Mouse (Mus musculus) left cerebral cortex, adult 9 months (tissue): ENCODE results near the gene Atp6ap1l.
"Not testable (repeated sequence)": the region's sequence is repeated elsewhere in the genome, so short reads cannot be mapped to it uniquely, and the experiment has no call there.

Experiments
- DNase-seq, 2 experiments: peaks; one replicate each; pipeline ENCODE4 v3.0.0; 2022; ENCODE audit warnings: low spot score in 2 of 2

Atp6ap1l gene

DNA sequence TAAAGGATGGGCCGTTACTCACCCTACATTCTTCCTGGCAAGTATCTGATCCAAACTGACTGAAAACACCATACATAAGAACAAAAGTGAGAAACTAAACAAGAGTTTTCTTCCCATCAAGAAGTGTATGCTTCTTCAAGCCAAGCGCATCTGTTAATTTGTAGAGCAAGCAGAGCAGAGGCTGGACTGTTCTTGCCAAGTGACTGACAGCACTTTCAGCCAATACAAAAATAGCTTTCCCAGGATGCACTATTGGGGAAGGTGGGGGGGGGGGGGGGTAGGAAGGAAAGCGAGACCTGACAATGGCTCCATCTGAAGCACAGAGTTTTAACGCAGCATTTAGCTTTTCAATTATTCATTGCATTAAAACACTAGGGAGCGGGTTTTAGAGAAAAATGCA, at the start of gene Atp6ap1l:
TSS of gene Atp6ap1l (minus strand) at position 180 of the 400 bp plus-strand sequence.
- peak in 1 of 2 experiments; percentile 33 for DNase-seq

DNA sequence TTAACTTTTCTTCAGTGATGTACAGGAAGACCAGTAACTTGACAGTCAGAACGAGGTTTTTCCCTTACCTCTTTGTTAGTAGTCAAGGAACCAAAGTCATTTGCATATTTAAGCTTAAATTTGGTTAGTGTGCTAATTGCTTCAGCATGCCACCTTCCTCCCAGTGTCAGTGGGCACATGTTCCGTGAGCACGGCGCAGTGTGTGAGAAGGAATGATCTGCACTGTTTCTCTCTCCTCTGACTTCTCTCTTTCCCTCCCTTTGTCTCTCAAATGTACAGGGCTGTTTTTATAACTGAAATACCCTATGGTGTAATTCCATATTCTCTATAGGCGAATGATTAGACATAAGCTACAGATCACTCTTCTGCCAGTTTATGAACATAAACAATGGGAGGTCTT, 34.4 kb upstream of the Atp6ap1l start:
- DNase-seq = no peak

DNA sequence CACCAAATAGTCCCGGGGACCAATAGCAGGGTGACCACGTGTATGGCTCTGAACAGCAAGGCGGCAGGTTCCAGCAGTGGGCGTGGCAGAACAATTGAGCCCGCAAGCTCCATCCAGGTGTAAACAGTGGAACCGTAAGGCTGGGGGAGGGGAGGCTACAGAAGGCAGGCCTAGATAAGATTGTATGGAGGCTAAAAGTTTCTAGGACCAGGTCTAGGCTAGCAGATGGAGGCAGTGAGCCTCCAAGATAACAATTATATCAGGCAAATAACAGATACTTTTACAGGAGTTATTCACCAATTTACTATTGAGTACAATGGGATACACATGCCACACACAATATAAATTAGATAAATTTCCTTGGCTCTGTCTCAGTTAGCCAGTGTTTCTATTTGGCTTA, 34.0 kb upstream of the Atp6ap1l start:
- no peak for DNase-seq

DNA sequence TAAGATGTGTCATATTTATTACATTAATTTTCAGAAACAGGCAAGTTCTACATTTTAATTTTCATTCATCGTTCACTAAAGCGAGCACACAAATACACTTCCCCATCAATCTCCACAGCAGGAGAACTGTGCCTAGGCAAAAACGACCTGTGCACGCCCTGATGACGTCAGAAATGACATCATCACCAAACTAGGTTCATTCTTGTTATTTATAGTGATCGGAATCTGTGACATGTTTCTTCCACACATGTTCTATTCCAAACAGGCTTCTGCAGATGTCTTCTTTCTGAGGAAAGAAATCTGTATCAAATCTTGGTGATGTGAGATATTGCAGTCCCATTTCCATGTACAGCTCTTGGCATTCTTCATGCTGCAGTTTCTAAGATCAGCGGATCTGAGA, 30.7 kb upstream of the Atp6ap1l start:
- no peak for DNase-seq

- no peak for DNase-seq
These were observed 28.1 kb upstream of the Atp6ap1l start for GRCm38 (mm10) chr13:90933256-90933655.

DNA sequence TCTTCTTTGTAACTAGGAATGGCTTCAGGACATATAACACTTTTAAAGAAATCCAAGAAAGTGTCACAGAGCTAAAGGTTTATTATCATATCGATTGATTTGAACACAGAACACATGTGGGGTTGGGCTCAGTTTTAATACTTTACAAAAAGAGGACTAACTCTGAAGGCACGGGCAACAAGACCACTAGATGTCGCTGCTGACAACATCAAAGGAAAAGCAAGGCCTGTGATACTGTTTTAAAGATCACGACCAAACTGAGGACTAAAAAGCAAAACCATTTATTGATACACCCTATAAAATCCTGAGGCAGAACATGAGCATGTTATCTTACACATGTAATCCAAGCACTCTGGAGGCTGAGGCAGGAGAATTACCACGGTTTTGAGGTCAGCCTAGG, 24.7 kb upstream of the Atp6ap1l start:
- DNase-seq = peak in 1 of 2 experiments; percentile 88

DNA sequence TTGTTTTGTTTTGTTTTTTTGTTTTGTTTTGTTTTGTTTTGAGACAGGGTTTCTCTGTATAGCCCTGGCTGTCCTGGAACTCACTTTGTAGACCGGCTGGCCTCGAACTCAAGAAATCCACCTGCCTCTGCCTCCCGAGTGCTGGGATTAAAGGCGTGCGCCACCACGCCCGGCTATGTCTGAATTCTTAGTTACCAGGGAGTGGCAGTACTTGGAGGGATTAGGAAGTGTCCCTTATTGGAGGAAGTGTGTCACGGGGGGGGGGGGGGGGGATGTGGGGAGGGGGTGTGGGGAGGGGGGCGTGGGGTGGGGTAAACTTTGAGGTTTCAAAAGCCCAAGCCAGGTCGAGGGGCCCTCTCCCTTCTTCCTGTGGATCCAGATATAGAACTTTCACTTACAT, 23.1 kb upstream of the Atp6ap1l start:
- DNase-seq = not testable (repeated sequence)

- DNase-seq = no peak
These were observed 21.9 kb upstream of the Atp6ap1l start for GRCm38 (mm10) chr13:90926938-90927633.

DNA sequence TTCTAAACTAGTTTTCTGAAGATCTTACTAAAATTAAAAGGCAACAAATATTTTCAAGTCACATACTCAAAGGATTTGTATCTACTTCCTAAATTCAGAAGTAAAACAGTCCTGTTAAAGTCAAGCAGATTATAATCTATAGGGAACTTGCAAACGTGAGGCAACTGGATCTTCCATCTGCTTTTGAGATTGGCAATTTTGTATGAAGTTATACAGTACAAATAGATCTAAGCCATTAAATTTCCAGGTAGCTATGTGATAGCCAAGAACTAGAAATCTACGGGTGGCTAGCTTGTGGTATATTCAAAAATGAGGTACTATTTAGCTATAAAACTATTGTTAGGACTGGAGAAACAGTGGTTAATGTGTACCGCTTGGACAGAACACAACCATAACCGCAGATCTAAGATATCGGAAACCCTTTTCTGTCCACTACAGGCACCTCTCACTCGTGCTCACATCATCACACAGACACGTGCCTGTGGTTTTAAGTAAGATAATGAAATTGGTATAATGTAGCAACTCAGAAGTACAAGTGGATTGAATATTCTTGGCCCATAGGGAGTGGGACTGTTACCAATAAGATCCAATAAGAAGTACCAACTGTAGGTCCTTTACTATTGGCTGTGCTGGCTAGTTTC, 21.1 kb upstream of the Atp6ap1l start:
- DNase-seq = no peak

- DNase-seq = no peak
These were observed 20.0 kb upstream of the Atp6ap1l start for GRCm38 (mm10) chr13:90925191-90925590.

DNA sequence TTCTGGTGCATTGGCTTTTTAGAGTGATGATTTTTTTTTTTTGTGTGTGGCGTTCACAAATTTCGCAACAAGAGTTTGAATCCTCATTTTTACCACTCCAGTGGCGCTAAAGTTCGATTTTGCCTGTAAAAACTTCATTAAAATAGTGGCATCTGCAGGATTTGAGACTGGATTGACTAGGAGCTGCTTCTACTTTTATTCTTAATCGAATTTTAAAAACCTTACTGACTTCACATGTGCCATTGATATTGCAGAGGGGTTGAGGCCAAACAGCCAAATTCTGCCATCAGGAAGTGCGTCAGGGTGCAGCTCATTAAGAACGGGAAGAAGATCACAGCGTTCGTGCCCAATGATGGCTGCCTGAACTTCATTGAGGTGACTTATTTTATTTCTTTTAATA, 18.9 kb upstream of the Atp6ap1l start:
- DNase-seq = no peak

GRCm38 (mm10) chr13:90923617-90924016, 18.5 kb upstream of the Atp6ap1l start:
- not testable (repeated sequence) for DNase-seq

GRCm38 (mm10) chr13:90922751-90923612, 17.8 kb upstream of the Atp6ap1l start, which contains the start of gene Rps23:
TSS of gene Rps23 (plus strand) at chr13:90922958.
- DNase-seq = peak; percentile 68 to 90

GRCm38 (mm10) chr13:90914721-90915120, 9.6 kb upstream of the Atp6ap1l start:
- DNase-seq = no peak

- peak in 1 of 2 experiments; percentile 17 for DNase-seq
These were observed 8.6 kb upstream of the Atp6ap1l start for GRCm38 (mm10) chr13:90913675-90914192.

DNA sequence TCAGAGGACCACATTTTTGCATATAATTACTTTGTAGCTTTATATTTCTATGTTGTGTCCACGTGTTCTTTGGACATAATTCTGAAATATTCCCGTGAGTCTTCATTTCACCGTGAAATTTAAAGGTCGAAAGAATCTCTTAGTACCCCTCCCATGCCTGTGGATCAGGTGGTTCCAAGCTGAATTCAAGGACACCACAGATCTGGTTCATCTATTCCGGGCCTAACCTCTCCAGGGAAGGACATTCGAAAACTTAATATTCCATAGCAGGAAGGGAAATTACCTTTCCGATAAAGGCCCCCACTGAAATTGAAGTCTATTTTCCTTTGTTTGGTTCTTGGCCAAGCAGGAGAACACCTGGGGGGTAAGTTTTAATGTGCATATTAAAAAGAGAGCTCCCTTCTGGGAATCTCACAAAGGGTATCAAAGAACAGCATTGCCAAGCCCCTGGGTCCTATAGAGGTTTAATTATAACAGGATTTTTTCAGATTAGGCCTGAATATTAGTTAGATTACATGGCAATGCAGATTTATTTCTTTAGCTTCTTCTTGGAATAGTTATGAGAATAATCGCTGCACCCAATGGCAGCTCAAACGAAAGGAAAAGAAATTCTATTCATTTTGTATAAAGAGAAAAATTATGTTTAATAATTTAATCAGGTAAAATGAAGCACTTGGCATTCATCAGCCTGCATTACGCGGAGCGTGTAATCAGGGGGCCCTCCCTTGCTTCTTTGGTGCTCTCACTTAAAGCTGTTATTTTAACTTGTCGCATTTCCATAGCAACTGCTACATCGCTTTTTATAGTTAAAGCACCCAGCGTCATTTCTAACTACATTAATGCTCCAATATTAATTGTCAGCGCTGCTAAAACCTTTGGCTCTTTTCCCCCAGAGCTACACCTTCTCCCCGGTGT, 7.9 kb upstream of the Atp6ap1l start:
- DNase-seq = peak; percentile 44 to 48

DNA sequence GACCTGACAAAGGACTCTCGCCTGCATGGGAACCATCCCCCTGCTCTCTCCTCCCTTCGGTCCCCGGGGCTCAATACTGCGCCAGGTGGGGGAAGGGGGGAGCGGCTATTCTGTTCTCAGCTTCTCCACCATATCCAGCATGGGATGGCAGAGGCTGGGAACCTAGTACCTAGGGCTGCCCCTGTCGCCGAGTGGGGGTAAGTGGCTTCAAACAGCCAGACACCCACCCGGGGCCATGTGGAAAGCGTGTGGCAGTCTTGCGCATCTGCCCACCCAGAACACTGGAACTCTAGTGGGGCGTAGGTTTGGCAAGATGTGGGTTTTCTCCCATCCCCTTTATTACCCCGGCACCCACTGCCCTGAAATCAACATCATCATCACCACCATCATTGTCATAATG, 2.2 kb upstream of the Atp6ap1l start:
- no peak for DNase-seq

GRCm38 (mm10) chr13:90896821-90897220, 8.3 kb downstream of the Atp6ap1l start:
- DNase-seq = no peak

DNA sequence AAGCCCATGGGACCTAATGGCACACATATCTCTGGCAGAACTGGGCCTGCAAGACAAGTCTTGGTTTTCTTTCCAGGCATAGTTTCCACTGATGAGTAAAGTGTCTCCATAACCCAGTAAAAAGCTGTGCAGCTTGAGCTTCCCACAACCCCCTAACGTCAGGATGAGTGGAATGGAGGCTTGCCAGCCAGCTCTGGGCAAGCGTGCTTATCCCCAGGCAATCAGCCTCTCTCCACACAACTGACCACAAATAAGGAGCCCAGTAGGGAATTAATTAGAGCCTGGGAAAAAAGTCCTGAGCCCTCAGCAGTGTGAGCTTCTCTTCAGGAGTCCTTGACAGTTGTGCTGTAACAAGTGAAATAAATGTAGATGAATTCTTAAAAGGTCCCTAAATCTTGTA, 9.1 kb downstream of the Atp6ap1l start:
- peak in 1 of 2 experiments; percentile 37 for DNase-seq

DNA sequence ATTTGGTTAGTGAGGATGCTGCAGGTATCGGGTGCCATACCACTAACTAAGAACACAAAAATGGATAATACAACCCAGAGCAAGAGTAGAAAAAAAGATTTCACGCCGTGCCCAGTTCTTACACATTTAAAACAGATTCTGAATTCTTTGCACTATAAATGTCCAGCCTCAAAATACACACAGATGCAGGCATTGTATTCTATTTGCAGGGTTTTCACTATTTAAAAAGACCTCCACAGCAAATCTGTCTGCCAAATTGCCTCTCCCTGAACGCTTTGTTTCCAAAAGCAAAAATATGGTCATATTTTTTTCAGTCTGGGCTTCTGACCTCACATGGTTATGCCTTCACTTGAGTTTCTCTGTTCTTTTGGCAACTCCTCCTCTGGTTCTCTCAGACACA, 10.3 kb downstream of the Atp6ap1l start:
- no peak for DNase-seq

DNA sequence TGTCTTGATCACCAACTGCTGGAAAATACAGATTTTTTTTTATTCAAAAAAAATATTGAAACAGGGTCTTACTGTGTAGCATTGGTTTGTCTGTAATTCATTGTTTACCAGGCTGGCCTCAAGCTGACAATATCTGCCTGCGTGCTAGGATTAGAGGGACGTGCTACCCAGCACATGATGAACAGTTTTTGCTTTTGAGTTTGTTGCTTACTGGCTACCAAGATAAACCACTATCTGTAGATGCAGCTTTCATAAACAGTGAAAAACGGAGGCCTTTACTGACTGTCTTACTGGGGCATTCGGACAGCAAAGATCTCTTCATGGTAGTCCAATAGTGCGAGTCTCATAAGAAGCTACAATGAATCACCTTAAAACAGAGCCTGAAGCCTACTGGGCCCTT, 15.0 kb downstream of the Atp6ap1l start:
- no peak for DNase-seq
